Mouse (Mus musculus) kidney, adult 2 months (tissue): ENCODE measurements around the gene Fbxl17.

Experiments
- CTCF ChIP-seq: fragments of 200-500 bp; conservative IDR thresholded peaks from 2 replicates; pipeline ENCODE4 v1.5.1; 2011; ENCODE audit warnings: low read depth, mild to moderate bottlenecking, control low read depth, low read length, moderate library complexity, mixed read lengths; ENCODE audit not compliant: insufficient read depth, insufficient read length
- POLR2A ChIP-seq: fragments of 200-500 bp; IDR thresholded peaks from one replicate; pipeline ENCODE4 v1.6.1; 2011; ENCODE audit warnings: low read depth, low read length, control low read depth

DNA sequence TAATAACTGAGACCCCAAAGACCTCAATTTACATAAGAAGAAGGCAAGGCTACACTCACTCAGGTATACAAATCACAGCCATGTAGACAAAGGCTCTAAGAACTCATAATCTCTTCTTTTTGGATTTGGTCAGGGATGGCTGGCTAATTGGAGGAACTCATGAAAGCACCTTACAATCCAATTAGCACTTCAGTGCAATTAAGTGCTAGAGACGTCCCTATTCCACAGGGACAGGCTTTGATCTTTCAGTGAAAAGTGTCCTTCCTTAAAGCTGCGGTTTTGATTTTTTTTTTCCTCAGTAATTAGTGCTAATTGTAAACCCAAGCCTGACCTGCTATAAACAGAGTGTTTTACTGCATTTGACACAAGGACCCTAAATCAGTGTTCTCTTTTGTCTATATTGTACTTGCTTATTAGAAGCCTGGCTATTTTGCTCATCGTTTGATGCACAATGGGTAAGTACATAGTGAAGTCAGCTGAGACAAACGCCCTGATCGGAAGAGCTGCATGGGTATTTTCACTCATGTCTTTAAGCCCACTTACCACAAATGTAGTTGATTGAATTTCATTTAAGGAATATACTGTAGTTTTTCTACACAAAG, 327.8 kb downstream of the Fbxl17 start:
- TF ChIP-seq CTCF: no peak
- TF ChIP-seq POLR2A: no peak
